Mouse (Mus musculus) embryo, embryonic 11 days (tissue): Measurements from ENCODE around the gene Sf3b2.

Experiments
- DNase-seq: peaks from one replicate; pipeline ENCODE4 v3.0.0-alpha.2; 2015

The Sf3b2 gene

GRCm38 (mm10) chr19:5294972-5295735, at the start of gene Sf3b2:
Sf3b2 (minus strand) TSS chr19:5295455.
- peak; percentile 100 for DNase-seq

DNA sequence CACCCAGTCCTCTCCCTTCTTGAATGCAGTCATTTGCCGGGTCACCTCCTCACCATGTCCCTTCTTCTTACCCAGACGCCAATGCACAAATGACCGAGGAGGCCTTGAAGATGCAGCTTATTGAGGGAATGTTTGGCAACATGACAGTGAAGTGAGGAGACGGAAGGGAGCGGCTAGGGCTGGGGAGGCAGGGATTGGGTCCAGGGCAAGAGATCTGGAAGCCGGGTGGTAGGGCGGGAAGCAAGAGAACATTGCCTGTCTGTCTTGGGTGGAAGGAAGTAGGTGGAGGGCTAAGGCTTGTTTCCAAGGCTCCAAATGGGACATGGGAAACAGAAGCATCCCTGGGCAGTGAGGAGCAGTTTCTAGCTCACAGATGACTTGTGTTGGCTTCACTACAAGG, 46.1 kb upstream of the Sf3b2 start:
- DNase-seq: no peak

GRCm38 (mm10) chr19:5337975-5338374, 42.7 kb upstream of the Sf3b2 start:
- DNase-seq: peak; percentile 85

DNA sequence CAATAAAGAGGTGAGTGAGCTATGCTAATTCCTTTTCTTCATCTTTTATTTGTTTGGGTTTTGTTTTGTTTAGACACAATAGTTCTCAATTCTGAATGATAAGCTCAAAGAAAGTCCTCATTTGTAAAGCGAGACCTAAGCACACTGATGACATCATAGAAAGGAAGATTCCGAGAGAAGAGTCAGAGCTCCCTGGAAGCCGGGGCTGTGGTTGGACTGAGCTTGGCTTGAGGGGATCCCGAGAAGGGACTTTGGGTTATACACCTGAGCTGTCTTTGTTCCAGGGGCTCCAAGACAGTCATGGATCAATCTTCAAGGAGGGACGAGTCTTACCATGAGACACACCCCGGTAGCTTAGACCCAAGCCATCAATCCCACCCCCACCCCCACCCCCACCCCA, 40.2 kb upstream of the Sf3b2 start, which contains the start of gene Catsper1:
Gene Catsper1, plus strand, starts transcription at position 301 of the 400 bp plus-strand sequence.
- no peak for DNase-seq

DNA sequence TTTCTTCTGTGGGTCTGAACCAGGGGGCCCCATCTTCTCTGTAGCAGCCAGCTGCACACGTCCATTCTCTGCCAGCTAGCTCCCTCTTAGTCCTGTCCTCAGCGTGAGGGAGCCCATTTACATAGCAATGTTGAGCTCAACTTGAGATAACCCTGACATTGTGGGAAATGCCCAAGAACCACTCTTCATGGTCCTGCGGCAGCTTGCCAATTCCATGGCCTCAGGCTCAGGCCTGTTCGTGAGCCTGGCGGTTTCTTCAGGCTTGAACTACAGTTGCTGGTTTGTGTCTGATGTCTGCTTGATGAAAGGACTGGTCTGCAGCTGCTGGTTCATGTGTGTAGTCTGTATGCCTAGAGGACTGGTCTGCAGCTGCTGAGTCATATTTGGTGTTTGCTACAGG, 39.5 kb upstream of the Sf3b2 start:
- DNase-seq: no peak

DNA sequence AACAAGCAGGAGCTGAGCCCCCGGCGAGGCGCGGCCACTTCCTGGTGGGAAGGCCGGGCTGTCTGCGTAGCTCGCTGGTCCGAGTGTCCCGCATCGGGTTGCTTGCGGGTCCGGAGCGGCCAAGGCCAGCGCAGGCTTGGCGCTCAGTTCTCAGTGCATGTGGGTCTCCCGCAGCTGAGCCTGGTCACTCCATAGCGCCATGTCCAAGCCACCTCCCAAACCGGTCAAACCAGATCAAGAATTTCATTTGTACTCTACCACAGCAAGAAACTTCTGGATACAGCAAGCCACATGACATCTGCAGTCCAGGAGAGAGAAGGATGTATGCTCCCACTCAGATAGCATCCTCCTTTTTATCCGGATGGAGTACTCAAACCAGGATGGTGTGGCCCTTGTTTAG, 32.7 kb upstream of the Sf3b2 start:
- DNase-seq: no peak

GRCm38 (mm10) chr19:5323801-5324200, 28.5 kb upstream of the Sf3b2 start:
- DNase-seq: no peak

GRCm38 (mm10) chr19:5313189-5313588, 17.9 kb upstream of the Sf3b2 start:
- no peak for DNase-seq

DNA sequence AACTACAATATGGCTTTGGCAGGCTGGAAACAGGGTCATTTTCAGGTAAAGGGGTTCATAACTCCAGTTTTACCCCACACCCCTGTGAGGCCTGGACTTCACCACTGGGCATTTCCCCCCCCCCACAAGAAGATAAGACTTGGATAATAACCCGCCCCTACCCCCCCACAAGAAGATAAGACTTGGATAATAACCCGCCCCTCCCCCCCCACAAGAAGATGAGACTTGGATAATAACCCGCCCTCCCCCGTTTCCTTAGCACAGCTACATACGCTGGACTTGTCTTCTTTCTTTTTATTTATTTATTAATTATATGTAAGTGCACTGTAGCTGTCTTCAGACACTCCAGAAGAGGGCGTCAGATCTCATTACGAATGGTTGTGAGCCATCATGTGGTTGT, 13.8 kb upstream of the Sf3b2 start:
- peak; percentile 53 for DNase-seq

- peak; percentile 59 for DNase-seq
Observed at GRCm38 (mm10) chr19:5306968-5307734, 11.9 kb upstream of the Sf3b2 start.

DNA sequence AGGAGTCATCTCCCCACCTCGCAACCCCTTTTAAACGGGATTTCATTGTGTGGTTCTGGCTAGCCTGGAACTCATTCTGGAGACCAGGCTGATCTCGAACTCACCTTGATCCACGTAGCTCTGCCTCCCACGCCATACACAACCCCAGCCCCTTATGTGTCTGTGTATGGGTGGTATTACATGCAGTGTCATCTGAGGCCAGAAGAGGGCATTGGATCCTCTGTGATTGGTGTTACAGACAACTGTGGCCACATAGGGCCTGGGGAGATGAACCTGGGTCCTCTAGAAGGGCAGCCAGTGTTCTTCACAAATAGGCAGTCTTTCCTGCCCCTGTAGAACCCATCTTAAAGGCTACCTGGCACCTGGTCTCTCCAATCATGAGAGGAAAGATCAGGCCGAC, 11.0 kb upstream of the Sf3b2 start:
- no peak for DNase-seq

- DNase-seq: peak; percentile 78
Observed at GRCm38 (mm10) chr19:5302455-5302854, 7.2 kb upstream of the Sf3b2 start.

DNA sequence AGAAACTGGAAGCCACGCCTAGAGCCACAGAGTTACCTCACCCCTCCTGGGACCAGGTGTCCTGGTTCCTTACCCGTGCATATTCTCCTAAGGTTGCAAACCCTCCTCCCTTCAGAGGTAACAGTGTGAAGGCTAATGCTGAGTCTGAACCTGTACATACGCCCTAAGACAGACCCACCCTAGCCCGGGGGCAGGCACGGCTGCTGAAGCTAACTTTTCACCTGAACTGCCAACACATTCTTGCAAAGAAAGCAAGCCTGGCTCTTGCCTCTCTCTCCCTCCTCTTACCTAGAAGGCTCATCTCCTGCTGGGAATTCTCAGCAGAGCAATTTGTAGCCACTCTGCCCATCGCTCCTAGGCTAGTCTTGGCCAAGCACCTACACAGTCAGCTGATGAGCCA, 5.3 kb upstream of the Sf3b2 start:
- DNase-seq: no peak

GRCm38 (mm10) chr19:5297903-5298800, 2.9 kb upstream of the Sf3b2 start, which contains the start of gene Gal3st3:
Gal3st3 (plus strand) TSS chr19:5298331.
- DNase-seq: peak; percentile 81

DNA sequence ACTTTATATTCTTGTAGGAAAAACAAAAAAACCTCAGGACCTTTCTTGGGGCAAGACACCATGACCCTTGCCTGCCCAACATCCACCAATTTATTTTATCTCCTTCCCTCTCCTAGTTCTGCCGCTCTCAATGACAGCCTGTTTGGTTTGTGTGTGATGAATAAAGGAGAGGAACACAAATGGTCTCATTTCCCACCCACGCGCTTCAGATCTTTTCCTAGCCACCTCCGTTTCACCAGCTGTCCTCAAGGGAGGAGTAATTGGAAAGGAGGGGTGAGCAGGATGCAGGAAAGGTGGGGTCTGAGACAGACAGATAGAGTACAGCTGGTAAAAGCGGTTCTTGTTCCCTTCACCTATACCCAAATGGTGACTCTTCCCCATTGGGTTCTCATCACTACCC, 1.4 kb upstream of the Sf3b2 start:
- DNase-seq: no peak

DNA sequence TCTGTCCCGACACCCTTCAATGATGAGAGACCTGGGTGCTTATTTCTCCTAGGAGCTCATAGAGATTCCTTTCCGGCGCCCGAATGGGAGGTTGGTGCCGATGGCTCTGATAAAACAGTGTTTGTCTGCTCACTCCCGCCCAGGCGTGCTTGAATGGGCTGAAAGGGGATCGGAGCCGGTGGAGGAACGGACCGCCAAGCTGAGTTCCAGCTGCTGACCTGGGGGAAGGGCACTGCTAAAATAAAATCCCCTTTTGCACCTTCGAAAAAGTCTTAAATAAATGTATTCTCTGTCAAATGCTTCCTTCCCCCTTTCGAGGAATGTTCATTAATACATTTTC, 451 bp upstream of the Sf3b2 start:
- no peak for DNase-seq

DNA sequence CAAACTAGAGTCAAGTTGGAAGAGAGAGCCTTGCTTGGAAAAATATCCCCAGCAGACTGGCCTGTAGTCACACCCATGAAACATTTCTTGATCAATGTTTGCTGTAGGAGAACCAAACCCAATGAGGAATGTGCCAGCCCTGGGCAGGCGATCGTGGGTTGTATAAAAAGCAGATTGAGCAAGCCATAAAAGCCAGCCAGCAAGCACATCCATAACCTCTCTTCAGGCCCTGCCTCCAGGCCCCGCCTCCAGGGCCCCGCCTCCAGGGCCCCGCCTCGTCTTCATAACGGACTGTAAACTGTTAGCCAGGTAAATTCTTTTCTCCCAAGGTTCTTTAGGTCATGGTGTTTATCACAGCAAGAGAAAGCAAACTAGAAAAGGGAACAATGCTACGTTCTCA, 16.9 kb downstream of the Sf3b2 start:
- no peak for DNase-seq

DNA sequence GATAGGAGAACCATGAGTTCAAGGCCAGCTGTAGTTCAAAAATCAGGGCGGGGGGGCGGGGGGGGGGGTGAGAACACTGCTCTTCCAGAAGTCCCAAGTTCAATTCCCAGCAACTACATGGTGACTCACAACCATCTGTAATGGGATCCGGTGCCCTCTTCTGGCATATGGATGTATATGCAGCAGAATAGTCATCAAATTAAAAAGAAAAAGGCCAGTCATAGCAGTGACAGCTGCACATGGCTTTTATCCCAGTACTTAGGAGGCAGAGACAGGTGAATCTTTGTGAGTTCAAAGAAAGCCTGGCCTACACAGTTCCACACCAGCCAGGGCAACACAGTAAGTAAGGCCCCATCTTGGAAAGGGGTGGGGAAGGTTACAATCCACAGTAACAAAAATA, 18.1 kb downstream of the Sf3b2 start:
- no peak for DNase-seq

- no peak for DNase-seq
Observed at GRCm38 (mm10) chr19:5276531-5276930, 18.7 kb downstream of the Sf3b2 start.

GRCm38 (mm10) chr19:5275736-5276135, 19.5 kb downstream of the Sf3b2 start:
- DNase-seq: no peak

DNA sequence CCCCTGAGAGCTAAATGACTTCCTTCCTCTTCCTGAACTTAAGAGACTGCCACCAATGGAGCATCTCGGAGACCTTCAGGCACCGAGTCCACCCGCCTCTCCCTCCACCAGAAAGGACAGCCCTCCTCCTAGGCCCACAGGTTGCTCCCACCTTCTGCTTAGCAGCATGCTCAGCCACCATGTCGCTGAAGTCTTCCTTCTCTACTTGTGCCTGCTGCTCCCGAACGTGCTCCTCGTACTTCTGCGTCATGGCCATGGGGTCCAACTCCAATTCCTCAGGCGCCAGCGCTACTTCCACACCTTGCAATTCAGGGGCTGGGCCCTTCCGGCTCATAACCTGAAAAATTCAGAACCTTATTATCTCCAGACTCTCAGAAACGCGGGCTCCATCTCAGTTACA, 20.6 kb downstream of the Sf3b2 start:
- no peak for DNase-seq

GRCm38 (mm10) chr19:5273916-5274315, 21.3 kb downstream of the Sf3b2 start:
- no peak for DNase-seq
